Mouse (Mus musculus): ENCODE data around the gene Armc9. TPM values are rescaled to one million over a fixed set of nuclear protein-coding genes. Genes with fewer than 3 reads are reported as not detected.

The Armc9 gene
- total RNA-seq, 4 experiments from 2014 or later = 36.7 to 41.4 (median 38.8) TPM

DNA sequence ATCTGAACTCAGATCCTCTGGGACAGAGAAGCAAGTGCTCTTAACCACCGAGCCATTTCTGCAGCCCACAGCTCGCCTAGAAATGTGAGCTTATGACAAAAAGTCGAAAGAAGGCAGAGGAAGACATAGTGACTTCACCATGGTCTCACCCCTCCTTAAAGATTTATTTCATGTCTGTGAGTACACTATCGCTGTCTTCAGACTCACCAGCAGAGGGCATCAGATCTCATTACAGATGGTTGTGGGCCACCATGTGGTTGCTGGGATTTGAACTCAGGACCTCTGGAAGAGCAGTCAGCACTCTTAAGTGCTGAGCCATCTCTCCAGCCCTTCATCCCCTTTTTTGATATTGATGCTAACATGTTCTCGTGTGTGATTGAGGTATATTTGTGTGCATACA lies 20.0 kb downstream of the Armc9 start:
- DNase-seq (ENCODE audit: low spot score in 2 of 2) = no peak

DNA sequence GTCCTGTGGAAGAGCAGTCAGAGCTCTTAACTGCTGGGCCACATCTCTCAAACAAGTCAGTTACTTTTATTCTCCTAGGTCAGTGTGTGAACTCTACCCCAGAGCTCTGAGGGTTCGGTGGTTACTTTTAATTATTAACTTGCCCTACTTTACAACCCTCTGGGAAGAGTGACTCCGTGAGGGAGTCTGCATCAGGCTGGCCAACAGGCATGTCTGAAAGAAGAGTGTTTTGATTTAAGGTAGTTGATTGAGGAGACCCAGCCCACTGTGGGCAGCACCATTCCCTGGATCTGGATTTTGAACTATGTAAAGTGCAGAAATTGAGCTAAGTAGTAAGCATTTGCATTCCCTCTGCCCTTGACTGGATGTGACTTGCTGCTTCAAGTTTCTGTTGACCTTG lies 21.5 kb downstream of the Armc9 start:
- no peak for DNase-seq (ENCODE audit: low spot score in 2 of 2)

DNA sequence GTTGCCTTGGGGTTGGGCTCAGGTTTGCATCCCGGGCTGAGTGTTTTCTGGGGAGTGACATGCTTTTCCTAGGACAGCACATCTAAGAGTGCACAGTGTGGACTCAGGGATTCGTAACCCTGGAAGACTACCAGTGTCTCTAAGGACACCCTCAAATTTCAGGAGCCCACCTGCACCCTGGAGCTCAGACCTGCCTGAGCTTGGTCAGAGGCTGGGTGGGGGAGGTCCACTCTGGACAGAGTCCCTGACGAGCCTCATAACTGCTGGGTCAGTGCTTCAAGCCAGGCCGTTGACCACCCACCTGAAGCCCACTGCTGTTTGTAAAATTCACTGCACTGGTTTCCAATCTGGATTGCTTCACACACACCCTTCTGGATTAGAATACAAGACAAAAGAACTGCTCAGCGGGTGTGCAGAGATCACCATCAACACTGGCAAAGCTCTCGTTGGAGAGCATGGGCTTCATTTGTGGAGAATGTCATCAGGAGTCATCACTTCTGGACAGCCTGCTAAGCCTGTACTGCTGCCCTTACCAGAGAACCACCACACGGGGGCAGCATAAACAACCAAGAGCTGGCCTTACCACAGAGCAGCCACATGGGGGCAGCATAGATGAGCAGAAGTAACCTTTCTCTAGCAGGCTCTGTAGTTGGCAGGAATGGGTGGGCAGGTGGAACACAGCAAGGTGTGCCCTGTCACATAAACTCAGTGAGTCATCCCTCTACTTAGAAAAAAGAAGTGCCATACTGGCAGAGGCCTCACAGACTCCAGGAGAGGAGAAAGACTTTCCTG lies 24.1 kb downstream of the Armc9 start:
- peak; percentile 50 to 77 for DNase-seq (ENCODE audit: low spot score in 2 of 2)

DNA sequence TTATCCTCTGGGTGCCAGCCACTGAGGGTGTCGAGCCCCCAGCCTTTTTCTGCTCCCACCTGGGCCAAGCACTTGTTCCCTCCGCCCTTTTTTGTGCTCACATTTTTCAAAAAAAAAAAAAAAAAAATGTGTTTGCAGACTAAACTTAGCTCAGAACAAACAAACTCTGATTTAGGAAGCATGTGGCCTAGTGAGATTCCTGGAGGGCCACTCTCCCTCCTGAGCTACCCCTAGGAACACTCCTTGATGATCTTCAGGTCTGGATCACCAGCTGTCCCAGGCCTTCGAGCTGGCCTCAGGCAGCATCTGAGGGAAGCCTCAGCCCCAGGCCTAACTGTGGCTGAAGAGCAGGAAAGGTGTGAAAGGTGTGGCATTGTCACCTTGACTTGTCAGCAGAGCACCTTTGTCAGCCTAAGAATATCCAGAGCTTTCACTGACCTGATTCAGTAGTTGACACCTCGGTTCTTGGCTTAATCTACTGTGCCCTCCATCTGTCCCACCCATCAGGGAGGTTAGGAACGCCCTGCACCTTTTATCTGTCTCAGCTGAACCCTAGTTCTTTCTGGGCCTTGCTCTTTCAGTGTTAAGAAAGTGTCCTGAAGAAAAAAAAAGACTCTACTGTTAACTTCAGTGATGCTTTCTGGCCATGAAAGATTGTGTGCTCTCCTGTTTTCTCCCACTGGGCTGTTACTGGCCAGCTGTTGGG lies 27.6 kb downstream of the Armc9 start:
- DNase-seq (ENCODE audit: low spot score in 2 of 2) = no peak

DNA sequence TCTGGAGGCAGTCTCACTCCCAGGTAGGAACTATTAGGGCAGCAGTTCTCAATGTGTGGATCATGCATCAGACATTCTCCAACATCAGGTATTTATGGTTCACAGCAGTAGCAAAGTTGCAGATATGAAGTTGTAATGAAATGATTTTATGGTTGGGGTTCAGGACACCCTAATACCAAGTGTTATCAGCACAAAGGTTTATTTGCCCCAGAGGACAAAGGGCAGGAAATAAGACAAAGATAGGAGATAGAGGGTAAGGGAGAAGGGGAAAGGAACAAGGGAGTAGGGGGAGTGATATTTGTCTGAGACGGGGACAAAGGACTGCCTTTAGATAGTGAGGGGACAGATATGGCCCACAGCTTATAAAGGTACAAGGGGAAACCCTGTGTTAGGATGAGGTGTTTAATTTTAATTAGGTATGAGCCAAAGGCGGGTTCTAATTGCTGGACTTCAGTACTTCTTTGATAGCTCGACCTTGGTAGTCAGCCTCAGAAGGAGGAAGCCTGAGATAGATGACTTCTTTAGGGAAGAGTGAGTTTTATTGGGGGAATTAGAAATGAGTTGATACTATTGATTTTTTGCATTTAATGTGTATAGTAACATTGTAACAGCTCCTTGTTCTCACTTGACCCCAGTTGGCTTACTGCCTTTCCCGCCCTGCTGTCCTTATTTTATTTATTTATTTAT lies 29.1 kb downstream of the Armc9 start:
- DNase-seq (ENCODE audit: low spot score in 2 of 2) = no peak

DNA sequence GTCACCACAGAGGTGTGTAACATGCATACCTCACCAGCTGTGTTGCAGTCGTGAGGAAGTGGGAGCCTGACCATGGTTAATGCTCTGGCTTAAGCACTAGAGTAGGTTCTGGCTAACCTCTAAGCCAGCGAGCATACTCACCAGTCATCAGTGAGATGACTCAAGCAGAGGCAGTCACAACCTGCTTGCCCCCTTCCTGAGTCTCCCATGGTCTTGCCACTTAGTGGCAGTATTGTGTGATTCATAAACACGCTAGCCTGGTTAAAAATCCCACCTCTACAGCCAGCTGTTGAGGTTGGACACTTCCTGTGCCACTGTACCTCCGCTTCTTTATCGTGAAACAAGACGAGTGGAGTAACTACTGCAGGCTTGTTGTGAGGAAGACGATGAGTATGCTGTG lies 32.2 kb downstream of the Armc9 start:
- DNase-seq (ENCODE audit: low spot score in 2 of 2) = no peak

DNA sequence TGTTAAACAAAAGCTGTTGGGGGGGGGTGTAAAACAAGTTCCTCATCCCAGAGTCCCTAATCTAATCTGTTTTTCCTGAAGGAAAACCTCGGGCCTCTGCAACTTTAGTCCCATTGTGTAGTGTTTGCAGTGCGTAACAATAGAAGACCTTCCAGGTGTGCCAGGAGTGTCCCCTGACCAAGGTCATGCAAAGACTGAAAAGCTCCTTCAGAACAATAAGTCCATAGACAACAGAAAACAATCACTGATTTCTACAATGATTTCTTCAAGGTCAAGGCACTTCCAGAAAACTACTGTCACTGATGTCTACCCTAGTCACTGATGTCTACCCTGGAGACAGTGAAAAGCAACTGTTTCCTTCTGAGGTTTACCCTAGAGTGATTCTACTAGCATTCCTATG lies 33.3 kb downstream of the Armc9 start:
- DNase-seq (ENCODE audit: low spot score in 2 of 2) = no peak

DNA sequence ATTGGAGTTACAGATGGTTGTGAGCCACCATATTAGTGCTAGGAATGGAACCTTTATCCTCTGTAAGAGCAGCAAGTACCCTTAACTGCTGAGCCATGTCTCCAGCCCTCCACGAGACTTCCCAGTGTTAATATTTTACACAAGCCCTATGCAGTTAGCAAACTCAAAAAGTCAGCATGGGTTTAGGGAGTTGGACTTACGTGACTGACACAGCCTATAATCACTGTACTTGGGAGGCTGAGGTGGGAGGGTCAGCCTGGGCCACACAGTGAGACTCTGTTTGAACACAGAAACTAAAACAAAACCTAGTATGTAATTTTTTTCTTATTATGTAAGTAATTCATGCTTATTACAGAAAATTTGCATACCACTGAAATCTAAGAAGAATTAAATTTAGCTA lies 33.7 kb downstream of the Armc9 start:
- DNase-seq (ENCODE audit: low spot score in 2 of 2) = no peak

DNA sequence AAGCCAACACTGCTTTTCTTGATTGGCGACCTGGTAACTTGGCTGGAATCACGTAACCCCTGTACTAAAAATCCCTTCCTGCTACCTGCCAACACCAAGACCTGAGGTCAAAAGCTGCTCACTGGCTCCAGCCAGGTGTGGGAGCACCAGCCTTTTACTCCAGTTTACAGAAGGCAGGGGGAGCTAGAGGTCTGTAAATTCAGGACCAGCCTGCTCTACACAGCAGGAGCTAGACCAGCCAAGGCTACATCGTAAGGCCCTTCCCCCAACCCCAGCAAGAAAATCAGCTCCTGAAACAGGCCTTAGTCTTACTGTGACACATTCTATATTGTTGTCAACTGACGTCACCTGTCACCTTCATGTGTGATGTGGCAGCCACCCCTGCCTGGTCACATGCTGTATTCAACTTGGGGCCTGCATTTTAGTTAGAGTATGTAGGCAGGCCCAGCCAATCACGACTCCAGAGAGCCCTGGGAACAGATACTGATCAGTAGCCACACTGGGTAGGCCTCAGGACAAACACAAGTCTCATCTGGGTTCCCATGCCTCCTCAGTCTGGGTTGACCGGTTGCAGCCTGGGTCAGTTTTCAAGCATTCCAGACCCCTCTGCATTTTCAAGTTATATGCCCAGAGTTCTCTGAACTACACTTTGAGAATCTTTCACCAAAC lies 34.6 kb downstream of the Armc9 start:
- DNase-seq (ENCODE audit: low spot score in 2 of 2) = no peak

DNA sequence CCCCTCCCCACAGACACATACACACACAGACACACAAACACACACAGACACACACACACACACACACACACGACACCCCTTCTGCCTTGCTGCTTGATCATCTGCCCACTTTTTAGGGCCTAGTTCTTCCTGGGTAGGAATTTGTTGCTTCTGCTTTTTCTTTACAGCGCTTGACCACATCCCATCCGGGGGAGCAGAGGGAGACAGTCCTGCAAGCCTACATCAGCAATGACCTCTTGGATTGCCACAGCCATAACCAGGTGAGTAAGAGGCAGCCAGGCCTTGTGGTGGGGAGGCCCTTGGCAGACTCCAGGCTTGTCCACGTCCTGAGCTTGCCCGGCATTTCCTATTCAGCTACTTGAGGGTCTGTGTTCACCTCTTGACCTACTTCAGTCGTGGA lies 36.3 kb downstream of the Armc9 start:
- DNase-seq (ENCODE audit: low spot score in 2 of 2) = no peak

DNA sequence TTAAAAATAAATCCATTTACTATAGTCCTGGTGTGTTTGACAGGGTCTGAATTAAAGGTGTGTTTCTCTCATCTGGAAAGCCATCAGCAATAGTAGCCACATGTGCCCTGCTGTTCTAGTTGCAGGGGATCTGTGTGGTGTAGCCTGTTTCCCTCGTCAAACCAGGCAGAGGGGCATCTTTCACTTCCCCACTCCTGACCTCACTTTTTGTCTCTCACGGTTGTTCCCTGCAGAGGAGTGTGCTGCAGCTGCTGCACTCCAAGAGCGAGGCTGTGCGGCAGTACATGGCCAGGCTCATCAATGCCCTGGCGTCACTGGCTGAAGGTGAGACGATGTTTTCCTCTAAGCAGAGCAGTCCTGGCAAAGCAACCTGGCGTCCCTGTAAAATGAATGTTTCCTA lies 39.5 kb downstream of the Armc9 start:
- DNase-seq (ENCODE audit: low spot score in 2 of 2) = no peak

DNA sequence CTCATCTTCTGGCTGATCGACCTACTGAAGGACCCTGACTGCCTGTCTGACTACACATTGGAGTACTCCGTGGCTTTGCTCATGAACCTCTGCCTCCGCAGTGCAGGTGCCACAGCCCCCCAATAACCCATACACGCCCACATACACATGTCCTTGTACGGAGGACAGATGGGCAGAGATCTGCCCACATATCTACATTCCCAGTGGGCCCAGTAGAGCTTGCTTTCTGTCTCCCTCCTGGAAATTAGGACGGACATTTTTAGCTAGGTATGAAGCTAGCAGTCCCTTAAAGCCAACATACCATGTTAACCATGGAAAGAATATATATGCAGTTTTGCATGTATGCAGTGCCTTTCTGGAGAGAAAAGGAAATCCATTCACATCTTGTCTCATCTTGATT lies 43.7 kb downstream of the Armc9 start:
- peak in 1 of 2 experiments; percentile 19 for DNase-seq (ENCODE audit: low spot score in 2 of 2)

DNA sequence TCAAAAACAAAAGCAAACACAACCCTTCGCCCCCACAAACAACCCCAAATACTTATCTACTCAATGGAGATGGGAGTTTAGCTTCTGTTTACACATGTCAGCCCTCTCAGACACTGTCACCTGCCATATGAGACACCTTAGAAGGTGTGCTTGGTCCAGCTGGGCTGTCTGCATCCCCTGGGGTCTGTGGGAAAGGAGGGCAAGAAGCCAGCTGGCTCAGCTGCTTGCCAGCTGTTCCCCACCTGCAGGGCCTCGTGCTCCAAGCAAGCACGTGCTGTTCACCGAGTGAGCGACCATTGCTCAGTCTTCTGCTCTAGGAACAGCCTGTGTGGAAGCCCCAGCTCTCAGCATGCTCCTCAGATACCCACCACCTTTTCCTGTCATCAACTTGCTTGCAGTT lies 44.4 kb downstream of the Armc9 start:
- DNase-seq (ENCODE audit: low spot score in 2 of 2) = no peak

DNA sequence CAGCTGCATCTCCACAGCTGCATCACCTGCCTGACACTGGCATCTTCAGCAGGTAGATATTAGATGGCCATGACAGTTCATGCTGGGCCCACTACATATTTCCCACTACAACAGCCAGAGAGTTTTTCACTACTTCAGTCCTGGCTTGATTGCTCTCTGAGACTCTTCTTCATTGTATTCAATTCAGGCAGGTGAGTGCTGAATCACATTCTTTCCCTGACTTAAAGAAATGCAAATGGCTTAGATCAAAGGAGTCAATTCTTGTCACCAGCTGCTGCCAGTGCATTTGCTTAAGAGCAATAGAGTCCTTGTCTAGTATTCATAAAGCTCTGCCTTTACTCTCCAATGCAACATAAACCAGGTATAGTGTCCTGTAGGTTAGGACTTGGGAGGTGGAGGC lies 46.7 kb downstream of the Armc9 start:
- DNase-seq (ENCODE audit: low spot score in 2 of 2) = no peak

DNA sequence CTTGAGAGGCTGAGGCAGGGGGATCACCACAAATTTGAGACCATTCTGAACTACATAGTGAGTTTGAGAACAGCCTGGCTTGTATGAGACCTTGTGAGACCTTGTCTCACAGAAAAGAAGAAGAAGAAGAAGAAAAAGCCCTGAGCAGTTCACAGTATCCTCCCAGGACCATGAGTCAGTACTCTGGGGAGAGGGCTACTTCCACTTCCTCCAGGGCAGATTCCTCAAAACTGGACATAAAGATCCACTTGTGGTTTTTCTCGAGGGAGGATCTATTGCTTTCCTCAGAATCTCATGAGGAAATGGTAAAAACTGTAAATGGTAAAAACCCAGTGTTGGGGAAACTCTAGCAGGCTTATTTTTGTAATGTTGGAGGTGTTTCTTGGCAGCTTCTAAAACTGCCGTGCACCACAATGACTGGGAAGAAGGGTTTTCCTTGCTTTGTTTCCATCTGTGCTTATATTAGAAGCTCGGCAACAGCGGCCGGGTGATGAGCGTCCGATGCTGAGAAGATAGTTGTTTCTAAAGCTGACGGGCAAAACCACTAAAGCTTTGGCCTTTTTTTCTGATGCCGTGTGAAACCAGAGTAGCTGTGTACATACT lies 48.1 kb downstream of the Armc9 start:
- peak in 1 of 2 experiments; percentile 45 for DNase-seq (ENCODE audit: low spot score in 2 of 2)

DNA sequence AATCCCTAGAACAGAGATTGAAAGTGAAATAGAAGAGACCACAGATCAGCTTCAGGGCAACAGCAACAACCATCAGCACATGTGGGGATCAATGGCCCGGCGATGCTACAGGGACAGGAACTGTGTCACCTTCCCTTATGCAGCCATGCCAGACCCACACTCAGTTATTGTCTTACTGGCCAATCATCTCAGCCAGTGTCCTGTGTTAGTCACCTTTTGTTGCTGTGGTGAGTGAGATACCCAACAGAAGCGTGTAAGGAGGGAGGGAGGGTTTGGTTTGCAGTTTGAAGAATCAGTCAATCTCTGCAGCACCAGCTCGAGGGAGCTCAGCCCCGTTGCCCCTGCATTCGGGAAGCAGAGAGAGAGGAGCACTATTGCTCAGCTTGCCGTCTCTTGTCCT lies 56.1 kb downstream of the Armc9 start:
- no peak for DNase-seq (ENCODE audit: low spot score in 2 of 2)

DNA sequence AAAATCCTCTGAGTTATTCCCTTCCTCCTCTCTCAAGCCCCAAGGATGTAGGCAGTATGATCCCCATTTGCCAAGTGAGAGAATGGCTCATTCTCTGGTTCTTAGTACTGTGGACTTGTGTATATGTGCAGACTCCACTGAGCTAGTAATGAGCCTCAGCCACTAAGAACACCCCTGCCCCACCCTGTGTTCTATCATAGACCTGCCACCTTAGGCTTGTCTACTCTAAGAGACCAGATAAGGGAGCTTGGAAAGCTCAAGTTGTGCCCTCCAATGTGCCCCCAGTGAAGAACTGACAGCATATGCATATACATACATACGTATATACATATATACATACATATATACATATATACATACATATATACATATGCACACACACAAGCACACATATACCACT lies 56.9 kb downstream of the Armc9 start:
- DNase-seq (ENCODE audit: low spot score in 2 of 2) = no peak

DNA sequence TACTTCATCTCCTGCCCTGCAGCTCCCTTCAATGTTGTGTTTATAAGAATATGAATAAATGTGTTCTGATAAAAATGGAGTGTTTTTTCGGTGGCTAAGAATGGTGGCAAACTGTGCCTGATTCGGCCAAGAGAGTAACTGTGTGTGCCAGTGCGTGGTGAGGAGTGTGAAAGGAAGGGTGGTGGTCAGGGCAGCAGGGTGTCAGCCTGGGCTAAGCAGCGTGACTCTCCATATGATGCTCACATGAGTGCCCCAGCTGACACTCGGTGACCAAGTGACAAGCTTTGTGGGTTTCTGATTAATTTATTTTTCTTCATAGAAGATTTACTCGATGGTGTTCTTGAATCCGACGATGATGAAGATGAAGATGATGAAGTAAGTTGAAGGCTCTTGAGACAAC lies 58.2 kb downstream of the Armc9 start:
- DNase-seq (ENCODE audit: low spot score in 2 of 2) = no peak

DNA sequence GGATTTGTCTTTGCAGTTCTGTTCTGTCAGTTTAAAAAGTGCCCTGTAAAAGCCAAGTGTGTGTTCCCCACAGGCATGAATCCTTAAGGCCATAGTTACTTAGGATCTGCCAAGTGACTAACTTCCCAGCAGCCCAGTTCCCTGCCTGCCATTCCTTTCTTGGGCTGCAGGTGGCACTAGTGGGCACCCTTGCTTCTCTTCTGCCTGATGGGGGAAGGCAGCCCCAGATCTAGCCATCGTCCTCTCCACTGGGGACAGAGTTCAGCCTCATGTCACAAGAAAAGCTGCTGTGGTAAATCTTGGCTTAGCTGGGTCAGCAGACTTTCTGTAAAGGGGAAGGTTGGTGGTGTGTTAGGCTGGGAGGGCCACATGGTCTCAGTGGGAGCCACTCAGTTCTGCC lies 59.6 kb downstream of the Armc9 start:
- DNase-seq (ENCODE audit: low spot score in 2 of 2) = peak; percentile 50 to 82

DNA sequence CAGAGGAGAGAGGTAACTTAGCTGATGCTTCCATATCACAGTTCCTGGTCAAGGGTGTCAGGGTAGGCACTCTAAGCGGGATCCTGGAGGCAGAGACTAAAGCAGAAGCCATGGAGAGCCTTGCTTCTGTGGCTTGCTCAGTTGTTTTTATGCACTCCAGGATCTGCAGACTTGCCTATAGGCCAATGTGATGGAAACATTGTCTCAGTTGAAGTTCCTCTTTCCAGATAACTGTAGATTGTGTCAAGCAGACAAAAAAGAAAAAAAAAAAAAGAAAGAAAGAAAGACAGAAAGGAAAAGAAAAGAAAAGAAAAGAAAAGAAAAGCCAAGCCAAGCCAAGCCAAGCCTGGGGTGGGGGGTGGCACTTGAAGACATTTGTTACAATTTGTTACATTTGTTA lies 60.7 kb downstream of the Armc9 start:
- no peak for DNase-seq (ENCODE audit: low spot score in 2 of 2)

DNA sequence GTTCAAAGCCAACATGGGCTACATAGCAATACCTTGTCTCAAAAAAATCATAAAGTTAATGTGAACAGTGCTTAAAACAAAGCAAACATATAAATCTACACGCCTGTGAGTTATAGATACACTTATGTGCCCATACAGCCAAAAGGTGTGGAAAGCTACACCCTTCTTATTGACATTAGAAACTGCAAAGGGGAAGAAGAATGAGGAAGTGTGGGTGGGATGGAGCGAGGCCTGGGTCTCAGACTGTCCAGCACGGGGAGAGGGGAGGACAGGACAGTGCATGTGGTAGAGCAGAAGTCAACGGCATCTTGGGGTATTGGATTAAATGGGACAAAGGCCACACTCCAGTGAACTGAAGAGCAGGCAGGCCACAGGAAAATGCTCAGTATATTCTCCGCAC lies 61.8 kb downstream of the Armc9 start:
- no peak for DNase-seq (ENCODE audit: low spot score in 2 of 2)

DNA sequence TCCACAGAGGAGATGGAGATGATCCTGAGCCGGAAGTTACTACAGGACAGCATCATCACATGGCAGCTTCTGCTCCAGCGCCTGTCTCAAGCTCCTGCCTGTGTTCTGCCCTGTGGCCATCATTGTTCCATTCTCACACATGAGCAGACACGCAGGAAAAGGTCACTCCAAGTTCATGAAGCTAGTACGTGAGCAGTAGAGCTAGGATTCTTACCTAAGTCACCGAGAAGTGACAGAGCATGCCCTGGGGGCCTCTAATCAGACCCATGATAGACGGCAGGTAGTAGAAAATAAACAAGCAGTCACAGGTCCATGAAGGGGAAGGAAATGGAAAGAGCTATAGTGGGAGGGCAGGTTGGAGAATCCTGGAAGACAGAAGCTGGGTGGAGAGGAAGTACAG lies 63.4 kb downstream of the Armc9 start:
- no peak for DNase-seq (ENCODE audit: low spot score in 2 of 2)

Measured in left cerebral cortex, adult 8-10 months (tissue).